In the genomic region with DNA sequence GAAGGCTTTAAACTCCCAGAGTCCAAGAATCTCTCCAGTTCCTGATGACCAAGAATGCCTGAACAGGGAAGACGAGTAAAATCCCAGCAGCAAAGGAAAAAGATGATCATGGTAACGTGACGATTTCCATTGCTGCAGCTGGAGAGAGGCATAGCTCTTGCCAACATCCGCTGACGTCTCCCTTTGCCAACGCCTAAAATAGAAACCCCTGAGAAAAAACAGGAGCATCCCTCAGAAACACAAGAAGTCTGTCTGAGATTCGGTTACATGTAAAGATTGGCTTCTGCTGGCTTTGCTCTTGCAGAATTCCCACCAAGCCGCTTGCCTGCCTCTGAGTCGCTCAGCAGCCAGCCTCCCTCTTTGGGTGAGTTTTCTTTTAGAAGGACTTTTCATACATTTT, we compare ENCODE assay signal across 10 mouse cellular contexts.
A peak's percentile ranks its signal among the peaks of the same experiment; 100 is the strongest.
DNase-seq lines count a peak whose midpoint lies in the region; ATAC-seq lines count a peak whose summit lies in the region.
"Had no signal": no experiment of that assay in that cellular context is flagged by ENCODE, and none has a peak within 500 bp of the region (broad histone marks: within the 10 kb centered on the region; RNA-seq: fewer than 3 reads in every experiment).

No protein-coding gene starts in this region.

- H3K4me3 ChIP-seq in kidney, embryonic 14.5 days (ENCODE audit: low read length), result no peak overlapping the region
- no peak overlapping the region for H3K4me3 ChIP-seq in forebrain, embryonic 16.5 days (replicated peaks; ENCODE audit: low read length)
- H3K4me3 ChIP-seq: midbrain, embryonic 10.5 days had no signal

- no peaks in the 10 kb centered on the region for H3K27me3 ChIP-seq in kidney, embryonic 14.5 days (ENCODE audit: control insufficient read depth, insufficient read depth, low read length)
- H3K27me3 ChIP-seq in forebrain, embryonic 16.5 days (replicated peaks; ENCODE audit: control insufficient read depth, insufficient read depth, low read length), result no peaks in the 10 kb centered on the region

- no peak overlapping the region for H3K27ac ChIP-seq in kidney, embryonic 14.5 days (ENCODE audit: low read depth, low read length)
- no peak overlapping the region for H3K27ac ChIP-seq in forebrain, embryonic 16.5 days (ENCODE audit: low read length)
- H3K27ac ChIP-seq: midbrain, embryonic 10.5 days had no signal

- H3K9ac ChIP-seq in kidney, embryonic 14.5 days (ENCODE audit: low read depth, low read length), result no peak overlapping the region
- no peak overlapping the region for H3K9ac ChIP-seq in forebrain, embryonic 16.5 days (replicated peaks; ENCODE audit: low read depth, low read length)

- H3K36me3 ChIP-seq in kidney, embryonic 14.5 days (ENCODE audit: control insufficient read depth, insufficient read depth, low read length), result no peaks in the 10 kb centered on the region
- no peaks in the 10 kb centered on the region for H3K36me3 ChIP-seq in forebrain, embryonic 16.5 days (ENCODE audit: control insufficient read depth, insufficient read depth)
- H3K36me3 ChIP-seq: midbrain, embryonic 10.5 days had no signal

- intact Hi-C loops in heart, postnatal 10 days (cut with DNase I), result no loop called here

- 62% methylated on average over 9 of the region's 9 CpGs for WGBS in kidney, embryonic 14.5 days
- WGBS in forebrain, embryonic 16.5 days, result 78% methylated on average over 9 of the region's 9 CpGs

- no peak overlapping the region for H3K4me2 ChIP-seq in kidney, embryonic 14.5 days (replicated peaks; ENCODE audit: low read depth, low read length)
- H3K4me2 ChIP-seq in forebrain, embryonic 16.5 days (ENCODE audit: low read length), result no peak overlapping the region

- H3K4me1 ChIP-seq in kidney, embryonic 14.5 days (ENCODE audit: control insufficient read depth, insufficient read depth, low read length), result 0 out of 2 replicates have a peak, but pooled peaks cover 5% of the 10 kb centered on the region
- no peaks in the 10 kb centered on the region for H3K4me1 ChIP-seq in forebrain, embryonic 16.5 days (replicated peaks; ENCODE audit: control insufficient read depth, insufficient read depth, low read length)
- H3K4me1 ChIP-seq: midbrain, embryonic 10.5 days had no signal

- H3K9me3 ChIP-seq in kidney, embryonic 14.5 days (ENCODE audit: control insufficient read depth, low read length), result no peaks in the 10 kb centered on the region
- no peaks in the 10 kb centered on the region for H3K9me3 ChIP-seq in forebrain, embryonic 16.5 days (ENCODE audit: control insufficient read depth, low read length)
- H3K9me3 ChIP-seq: midbrain, embryonic 10.5 days had no signal

- DNase-seq in layer of hippocampus, adult 8-10 months (ENCODE audit: low spot score in 2 of 2), result peak; percentile 2 to 4
- no peak for DNase-seq in layer of hippocampus, postnatal 25 days (ENCODE audit: extremely low spot score in 1 of 2, low spot score in 1 of 2)
- peak; percentile 24 to 33 for DNase-seq in heart, postnatal 10 days
- DNase-seq in right cerebral cortex, postnatal 14 days, result peak; percentile 7
- DNase-seq in kidney, postnatal 25 days, result no peak
- DNase-seq: adrenal gland, postnatal 25 days had no signal

- ATAC-seq in frontal cortex, adult (ENCODE audit: low TSS enrichment), result peak; percentile 86
- ATAC-seq in kidney, embryonic 14.5 days (ENCODE audit: low FRiP score, low TSS enrichment), result no peak
- no peak for ATAC-seq in forebrain, embryonic 16.5 days

Comparison
In these comparisons a context has a peak if more than half of its experiments do, and no peak if none do; other contexts are left out.
1. DNase-seq: peak in layer of hippocampus, adult 8-10 months (2 of 2), heart, postnatal 10 days (2 of 2) and right cerebral cortex, postnatal 14 days (single experiment); none in layer of hippocampus, postnatal 25 days (0 of 2) and kidney, postnatal 25 days (0 of 2).